In genomic region chr11:119989115-119989564, GRCm38 (mm10) we compare ENCODE assay signal across 7 mouse cellular contexts. TPM values are rescaled to one million over a fixed set of nuclear protein-coding genes. Genes with fewer than 3 reads are reported as not detected.
DNase-seq lines count a peak whose midpoint lies in the region; ATAC-seq and TF ChIP-seq lines count a peak whose summit lies in the region.

No protein-coding gene starts in this region.

- 11% methylated on average over 10 of the region's 10 CpGs for WGBS in forebrain, embryonic 13.5 days
- 27% methylated on average over 10 of the region's 10 CpGs for WGBS in hindbrain, embryonic 14.5 days
- WGBS in lung, adult 2 months: 25% methylated on average over 10 of the region's 10 CpGs

- H3K9me3 ChIP-seq in forebrain, embryonic 13.5 days (replicated peaks): no peaks in the 10 kb centered on the region
- no peaks in the 10 kb centered on the region for H3K9me3 ChIP-seq in hindbrain, embryonic 14.5 days (ENCODE audit: control insufficient read depth, low read length)

- peak overlapping the region; percentile 32; the same call in 1 of the 2 replicates for H3K9ac ChIP-seq in forebrain, embryonic 13.5 days
- H3K9ac ChIP-seq in hindbrain, embryonic 14.5 days: no peak overlapping the region

- TF ChIP-seq CTCF in lung, adult 2 months (IDR thresholded peaks at IDR 0.05; ENCODE audit: insufficient read depth, low read length): no peak

- TF ChIP-seq POLR2A in lung, adult 2 months (IDR thresholded peaks at IDR 0.05; ENCODE audit: borderline replicate concordance, extremely low read depth, low read depth, low read length): no peak

- DNase-seq in 3T3-L1 (ENCODE audit: low read depth, low spot score) (peak; percentile 98), NIH3T3 (ENCODE audit: low read depth) (peak; percentile 92)
- DNase-seq in hindbrain, embryonic 14.5 days (ENCODE audit: low spot score): peak; percentile 64
- DNase-seq in lung, adult 2 months: peak; percentile 42
- peak; percentile 42 for DNase-seq in right cerebral cortex, postnatal 25 days

- peaks cover 15% of the 10 kb centered on the region; the same call in 1 of the 2 replicates for H3K36me3 ChIP-seq in forebrain, embryonic 13.5 days (ENCODE audit: poor library complexity, severe bottlenecking)
- H3K36me3 ChIP-seq in hindbrain, embryonic 14.5 days (replicated peaks; ENCODE audit: control insufficient read depth, insufficient read depth): no peaks in the 10 kb centered on the region

- no peaks in the 10 kb centered on the region for H3K27me3 ChIP-seq in forebrain, embryonic 13.5 days
- no peaks in the 10 kb centered on the region for H3K27me3 ChIP-seq in hindbrain, embryonic 14.5 days (ENCODE audit: control insufficient read depth, insufficient read depth, low read length)

- ATAC-seq in forebrain, embryonic 13.5 days: peak; percentile 50; the same call in 1 of the 2 replicates
- ATAC-seq in hindbrain, embryonic 14.5 days (ENCODE audit: low FRiP score): peak; percentile 72
- ATAC-seq in megakaryocyte, adult 5-6 weeks (ENCODE audit: poor library complexity, severe bottlenecking): no peak

- peak overlapping the region; percentile 4; the same call in 1 of the 2 replicates for H3K4me2 ChIP-seq in forebrain, embryonic 13.5 days
- no peak overlapping the region for H3K4me2 ChIP-seq in hindbrain, embryonic 14.5 days (replicated peaks)

- peak overlapping the region; percentile 44 for H3K27ac ChIP-seq in forebrain, embryonic 13.5 days
- H3K27ac ChIP-seq in hindbrain, embryonic 14.5 days: peak overlapping the region; percentile 67; the same call in 1 of the 2 replicates

- no peak overlapping the region for H3K4me3 ChIP-seq in forebrain, embryonic 13.5 days
- no peak overlapping the region for H3K4me3 ChIP-seq in hindbrain, embryonic 14.5 days (replicated peaks; ENCODE audit: low read length)
- no peak overlapping the region for H3K4me3 ChIP-seq in lung, adult 2 months (replicated peaks; ENCODE audit: extremely low read depth, low read depth, low read length)

- H3K4me1 ChIP-seq in forebrain, embryonic 13.5 days: peaks cover 41% of the 10 kb centered on the region
- H3K4me1 ChIP-seq in hindbrain, embryonic 14.5 days (replicated peaks; ENCODE audit: control insufficient read depth, insufficient read depth, low read length): peaks cover 22% of the 10 kb centered on the region
- H3K4me1 ChIP-seq in lung, adult 2 months (ENCODE audit: control insufficient read depth, insufficient read depth, low read length): peaks cover 33% of the 10 kb centered on the region

RNA-seq across cellular contexts. Expression of gene Baiap2, which starts 46.6 kb away (rescaled TPM):
- 14.2 and 15.0 TPM in 2 replicates for polyA plus RNA-seq in forebrain, embryonic 13.5 days (2015; fragmentation: Nextera tagmentation; extraction: Ambion mirVana)
- polyA plus RNA-seq in hindbrain, embryonic 14.5 days (2014; fragmentation: Nextera tagmentation; extraction: Ambion mirVana): 13.7 and 14.4 TPM in 2 replicates
- 83.7 and 92.9 TPM in 2 replicates for polyA plus RNA-seq in lung, adult 2 months (2012; rRNA removed)
- total RNA-seq in megakaryocyte, adult 5-6 weeks (2015): 6.2 TPM in 2 replicates
- 6.2 and 6.9 TPM in 2 replicates for total RNA-seq in megakaryocyte, adult 5-6 weeks (2017)

RNA-seq across cellular contexts. Expression of gene Aatk, which starts 57.8 kb away (rescaled TPM):
- polyA plus RNA-seq in forebrain, embryonic 13.5 days (2015; fragmentation: Nextera tagmentation; extraction: Ambion mirVana): 6.8 and 8.4 TPM in 2 replicates
- 45.3 and 49.1 TPM in 2 replicates for polyA plus RNA-seq in hindbrain, embryonic 14.5 days (2014; fragmentation: Nextera tagmentation; extraction: Ambion mirVana)
- polyA plus RNA-seq in lung, adult 2 months (2012; rRNA removed): 28.9 and 38.7 TPM in 2 replicates
- 3.4 and 5.7 TPM in 2 replicates for total RNA-seq in megakaryocyte, adult 5-6 weeks (2015)
- 4.4 and 5.2 TPM in 2 replicates for total RNA-seq in megakaryocyte, adult 5-6 weeks (2017)

Comparison
In these comparisons a context has a peak if more than half of its experiments do, and no peak if none do; other contexts are left out.
1. DNase-seq: peak in every context shown above with its lines; median percentile 98 in 3T3-L1; 92 in NIH3T3; 64 in hindbrain, embryonic 14.5 days; 42 in lung, adult 2 months; 42 in right cerebral cortex, postnatal 25 days.